Mouse (Mus musculus) heart, postnatal 4 days (tissue): ENCODE measurements around the gene Rtca. TPM values are rescaled to one million over a fixed set of nuclear protein-coding genes. Genes with fewer than 3 reads are reported as not detected.

Source experiments
- DNase-seq: peaks from one replicate; pipeline ENCODE4 v3.0.0; 2021
- total RNA-seq, 2 experiments: library from RNA; stranded (reverse); gene quantifications; 2 replicates each; pipeline ENCODE4 v1.2.3; 2021

Rtca gene
- total RNA-seq, 2 experiments from 2014 or later = 30.7 to 34.1 TPM

GRCm38 (mm10) chr3:116476686-116477298 is 31.2 kb downstream of the Rtca start:
- no peak for DNase-seq

- DNase-seq = no peak
Measured at GRCm38 (mm10) chr3:116474602-116475001, 33.4 kb downstream of the Rtca start.

GRCm38 (mm10) chr3:116465709-116466108 is 42.3 kb downstream of the Rtca start:
- no peak for DNase-seq

GRCm38 (mm10) chr3:116464318-116464717 is 43.7 kb downstream of the Rtca start:
- DNase-seq = no peak

GRCm38 (mm10) chr3:116461053-116461452 is 47.0 kb downstream of the Rtca start:
- DNase-seq = no peak

GRCm38 (mm10) chr3:116454529-116454928 is 53.5 kb downstream of the Rtca start:
- DNase-seq = no peak

GRCm38 (mm10) chr3:116450741-116451140 is 57.3 kb downstream of the Rtca start:
- DNase-seq = no peak

- no peak for DNase-seq
Measured at GRCm38 (mm10) chr3:116444327-116444726, 63.7 kb downstream of the Rtca start.

- no peak for DNase-seq
Measured at GRCm38 (mm10) chr3:116442788-116443187, 65.2 kb downstream of the Rtca start.

GRCm38 (mm10) chr3:116441518-116442205 is 66.3 kb downstream of the Rtca start:
- no peak for DNase-seq

GRCm38 (mm10) chr3:116440066-116440997 is 67.7 kb downstream of the Rtca start:
- no peak for DNase-seq

Other genes with a start within 250 kb of the Rtca start
- gene Cdc14a, start 84.2 kb downstream of the Rtca start, total RNA-seq = 1 to 10 TPM; 5.3 to 5.8 TPM
- gene Dbt, start 4.9 kb upstream of the Rtca start, total RNA-seq = 10 to 100 TPM; 22.4 to 22.6 TPM
- 10 to 100 TPM; 65.9 to 67.2 TPM for gene Lrrc39, start 54.8 kb upstream of the Rtca start, total RNA-seq
- 1 to 10 TPM; 9.3 to 10.0 TPM for gene Sass6, start 86.8 kb upstream of the Rtca start, total RNA-seq
- gene Trmt13, start 106.4 kb upstream of the Rtca start, total RNA-seq = 1 to 10 TPM; 7.1 to 9.0 TPM
- gene Mfsd14a, start 154.5 kb upstream of the Rtca start, total RNA-seq = 10 to 100 TPM; 33.5 to 33.6 TPM
- gene Gm43191, start 173.1 kb upstream of the Rtca start, total RNA-seq = 1 to 10 TPM in 1 of 2 experiments, not detected in 1; 1.8 TPM
- 10 to 100 TPM; 23.7 to 25.8 TPM for gene Slc35a3, start 204.6 kb upstream of the Rtca start, total RNA-seq